Comparison of ENCODE assay signal across 8 mouse cellular contexts in genomic region chr11:26593061-26594059, GRCm38 (mm10). TPM values are rescaled to one million over a fixed set of nuclear protein-coding genes. Genes with fewer than 3 reads are reported as not detected.
DNase-seq lines count a peak whose midpoint lies in the region; ATAC-seq and TF ChIP-seq lines count a peak whose summit lies in the region.

Gm6899 (plus strand) TSS chr11:26593241.
Vrk2 (minus strand) TSS chr11:26593999.

- ATAC-seq in forebrain, embryonic 13.5 days = peak; percentile 98

- H3K9ac ChIP-seq in MEL (ENCODE audit: control insufficient read depth, low read depth, low read length, poor library complexity, severe bottlenecking) = peak within 1 kb of the TSS; percentile 79
- peak within 1 kb of the TSS; percentile 81 for H3K9ac ChIP-seq in forebrain, embryonic 13.5 days

- WGBS in forebrain, embryonic 13.5 days = under 1% methylated on average over 60 of the region's 60 CpGs

- no peak; a peak in 1 of 4 replicates for TF ChIP-seq EP300 in MEL (IDR thresholded peaks at IDR 0.05; ENCODE audit: low read depth in 1 of 2, low read length in 2 of 2)

- peak; percentile 81 to 90 for TF ChIP-seq POLR2A in MEL (IDR thresholded peaks at IDR 0.05; ENCODE audit: control insufficient read depth in 1 of 2, insufficient read depth in 1 of 2, low read depth in 1 of 2, low read length in 2 of 2, poor library complexity in 1 of 2)

- peak; percentile 95 for DNase-seq in MEL (ENCODE audit: low read depth, low spot score)
- DNase-seq in c-Kit-positive CD71-positive TER-119-positive erythroid progenitor cells, embryonic 14.5 days (ENCODE audit: low spot score) = peak; percentile 87
- peak; percentile 79 to 84 for DNase-seq in heart, postnatal 36 days
- peak in 1 of 2 experiments; percentile 41 for DNase-seq in layer of hippocampus, adult 2 months (ENCODE audit: low spot score in 2 of 2)
- DNase-seq in lung, postnatal 36 days = peak; percentile 89
- peak; percentile 85 for DNase-seq in retina, postnatal 1 day
- peak; percentile 76 to 79 for DNase-seq in urinary bladder, adult 18-20 months (ENCODE audit: low spot score in 2 of 2)

- H3K4me2 ChIP-seq in forebrain, embryonic 13.5 days = peak within 1 kb of the TSS; percentile 83

- H3K36me3 ChIP-seq in MEL (ENCODE audit: control insufficient read depth in 1 of 2, insufficient read depth in 2 of 2, low read length in 2 of 2) = peaks cover 2 to 27% of the 10 kb centered on the region in 2 experiments; a peak in 3 of 4 replicates
- no peaks in the 10 kb centered on the region for H3K36me3 ChIP-seq in forebrain, embryonic 13.5 days (ENCODE audit: poor library complexity, severe bottlenecking)

- H3K4me1 ChIP-seq in MEL (ENCODE audit: control insufficient read depth in 1 of 2, insufficient read depth in 2 of 2, low read length in 2 of 2) = peaks cover 12 to 18% of the 10 kb centered on the region in 2 experiments
- H3K4me1 ChIP-seq in forebrain, embryonic 13.5 days = peaks cover 16% of the 10 kb centered on the region

- H3K9me3 ChIP-seq in MEL (replicated peaks; ENCODE audit: insufficient read depth, low read length) = no peaks in the 10 kb centered on the region
- H3K9me3 ChIP-seq in forebrain, embryonic 13.5 days (replicated peaks) = no peaks in the 10 kb centered on the region

- H3K4me3 ChIP-seq in MEL (ENCODE audit: control insufficient read depth in 1 of 2, insufficient read depth in 1 of 2, low read depth in 2 of 2, low read length in 2 of 2) = peak within 1 kb of the TSS; percentile 65 to 85
- H3K4me3 ChIP-seq in forebrain, embryonic 13.5 days = peak within 1 kb of the TSS; percentile 67
- H3K4me3 ChIP-seq in layer of hippocampus, adult 2 months = peak within 1 kb of the TSS; percentile 65

- H3K79me2 ChIP-seq in MEL (ENCODE audit: control insufficient read depth, insufficient read depth, low read length, poor library complexity) = peaks cover 11% of the 10 kb centered on the region

- peak within 1 kb of the TSS; percentile 88 for H3K27ac ChIP-seq in MEL (ENCODE audit: control insufficient read depth, low read depth, low read length)
- peak within 1 kb of the TSS; percentile 44 for H3K27ac ChIP-seq in forebrain, embryonic 13.5 days
- peak within 1 kb of the TSS; percentile 78 for H3K27ac ChIP-seq in layer of hippocampus, adult 2 months

- no peaks in the 10 kb centered on the region for H3K27me3 ChIP-seq in MEL (ENCODE audit: control insufficient read depth in 1 of 2, insufficient read depth in 2 of 2, low read length in 2 of 2)
- H3K27me3 ChIP-seq in forebrain, embryonic 13.5 days = no peaks in the 10 kb centered on the region

- TF ChIP-seq RAD21 in MEL (IDR thresholded peaks at IDR 0.05; ENCODE audit: low read depth, low read length) = no peak; the same call in 1 of the 2 replicates

- intact Hi-C loops in heart, postnatal 36 days (cut with DNase I) = loop anchor here (5.0 kb wide), 1 partner anchor 206 kb away; the partner anchor contains the start of gene Fancl

- TF ChIP-seq CTCF in MEL (IDR thresholded peaks at IDR 0.05 in 2 of 3, conservative IDR thresholded peaks at IDR 0.05 in 1 of 3; ENCODE audit: control insufficient read depth in 1 of 3, insufficient read depth in 1 of 3, low read depth in 2 of 3, low read length in 3 of 3, poor library complexity in 1 of 3, severe bottlenecking in 1 of 3) = peak in 1 of 3 experiments; percentile 0; a peak in 2 of 6 replicates
- TF ChIP-seq CTCF in layer of hippocampus, adult 2 months (conservative IDR thresholded peaks at IDR 0.05) = peak; percentile 54

TF ChIP-seq in MEL, 35 proteins besides CTCF, POLR2A, EP300 and RAD21:
- TF ChIP-seq MAZ (IDR thresholded peaks at IDR 0.05; ENCODE audit: low read depth, low read length) = peak; percentile 74; the same call in 1 of the 2 replicates
- TF ChIP-seq MAX (IDR thresholded peaks at IDR 0.05; ENCODE audit: low read length) = peak; percentile 44; the same call in 1 of the 2 replicates
- peak; percentile 41; the same call in 1 of the 2 replicates for TF ChIP-seq HCFC1 (IDR thresholded peaks at IDR 0.05; ENCODE audit: low read depth, low read length)
- 0 out of 2 replicates have a peak, but pooled peaks have one; percentile 20 for TF ChIP-seq USF1 (IDR thresholded peaks at IDR 0.05; ENCODE audit: low read depth, low read length)
- peak; percentile 96 for TF ChIP-seq UBTF (IDR thresholded peaks at IDR 0.05; ENCODE audit: borderline replicate concordance, insufficient read depth, low read depth, low read length)
- peak; percentile 48; the same call in 1 of the 2 replicates for TF ChIP-seq POLR2AphosphoS2 (IDR thresholded peaks at IDR 0.05; ENCODE audit: low read length)
- no peak for TF ChIP-seq ZKSCAN1 (IDR thresholded peaks at IDR 0.05; ENCODE audit: low read depth, low read length)
- TF ChIP-seq GABPA (IDR thresholded peaks at IDR 0.05; ENCODE audit: low read depth, low read length) = 0 out of 2 replicates have a peak, but pooled peaks have one; percentile 35
- no peak for TF ChIP-seq CHD2 (IDR thresholded peaks at IDR 0.05; ENCODE audit: low read length)
- no peak; the same call in 1 of the 2 replicates for TF ChIP-seq MXI1 (IDR thresholded peaks at IDR 0.05; ENCODE audit: low read depth, low read length)
- no peak for TF ChIP-seq POLR2AphosphoS5 (IDR thresholded peaks at IDR 0.05; ENCODE audit: borderline replicate concordance, low read depth, low read length)
- TF ChIP-seq SMC3 (IDR thresholded peaks at IDR 0.05; ENCODE audit: low read depth, low read length) = peak; percentile 8; the same call in 1 of the 2 replicates
- peak; percentile 72; the same call in 1 of the 2 replicates for TF ChIP-seq E2F4 (IDR thresholded peaks at IDR 0.05; ENCODE audit: borderline replicate concordance, low read depth, low read length)
- no peak for TF ChIP-seq MYC (IDR thresholded peaks at IDR 0.05; ENCODE audit: low read depth, low read length)
- TF ChIP-seq TCF12 (IDR thresholded peaks at IDR 0.05; ENCODE audit: low read depth, low read length) = peak; percentile 65
- peak; percentile 55; the same call in 1 of the 2 replicates for TF ChIP-seq SIN3A (IDR thresholded peaks at IDR 0.05; ENCODE audit: low read length)
- TF ChIP-seq ELF1 (IDR thresholded peaks at IDR 0.05; ENCODE audit: low read depth, low read length) = peak; percentile 28; the same call in 1 of the 2 replicates
- no peak for TF ChIP-seq CHD1 (IDR thresholded peaks at IDR 0.05; ENCODE audit: low read depth, low read length)
- peak; percentile 33; the same call in 1 of the 2 replicates for TF ChIP-seq ETS1 (IDR thresholded peaks at IDR 0.05; ENCODE audit: low read depth, low read length)
- no peak for TF ChIP-seq RCOR1 (IDR thresholded peaks at IDR 0.05; ENCODE audit: low read depth, low read length)
- TF ChIP-seq NELFE (IDR thresholded peaks at IDR 0.05; ENCODE audit: low read depth, low read length) = peak; percentile 94
- no peak for TF ChIP-seq ZNF384 (IDR thresholded peaks at IDR 0.05; ENCODE audit: low read depth, low read length)
- TF ChIP-seq ZMIZ1 (IDR thresholded peaks at IDR 0.05; ENCODE audit: low read depth, low read length) = peak; percentile 87
- 0 out of 2 replicates have a peak, but pooled peaks have one; percentile 17 for TF ChIP-seq GATA1 (IDR thresholded peaks at IDR 0.05; ENCODE audit: low read depth, low read length)
TF ChIP-seq in MEL: peak in this region for 16.

RNA-seq across cellular contexts. Expression of gene Gm6899, which starts in this region (rescaled TPM):
- total RNA-seq in MEL (2012; rRNA removed) = not detected in 2 replicates
- polyA plus RNA-seq in MEL (2012; ENCODE audit: insufficient read depth in 1 of 2, insufficient read length in 2 of 2, low read depth in 1 of 2, low replicate concordance in 2 of 2, missing spikeins in 1 of 2) = not detected
- polyA plus RNA-seq in forebrain, embryonic 13.5 days (2015; fragmentation: Nextera tagmentation; extraction: Ambion mirVana) = not detected in 2 replicates
- total RNA-seq in heart, postnatal 36 days (2021) = not detected
- total RNA-seq in layer of hippocampus, adult 2 months (2021) = not detected

RNA-seq across cellular contexts. Expression of gene Vrk2, which starts in this region (rescaled TPM):
- total RNA-seq in MEL (2012; rRNA removed) = 19.6 and 21.2 TPM in 2 replicates
- 10 to 100 TPM in 1 of 2 experiments, not detected in 1; 20.6 TPM for polyA plus RNA-seq in MEL (2012; ENCODE audit: insufficient read depth in 1 of 2, insufficient read length in 2 of 2, low read depth in 1 of 2, low replicate concordance in 2 of 2, missing spikeins in 1 of 2)
- polyA plus RNA-seq in forebrain, embryonic 13.5 days (2015; fragmentation: Nextera tagmentation; extraction: Ambion mirVana) = 11.7 and 12.0 TPM in 2 replicates
- total RNA-seq in heart, postnatal 36 days (2021) = 1 to 10 TPM; 5.5 to 6.7 TPM
- 1 to 10 TPM; 3.5 to 4.9 TPM for total RNA-seq in layer of hippocampus, adult 2 months (2021)
